Mouse (Mus musculus) cerebral cortex, adult 2 months (tissue): ENCODE data around the gene Fam78b.

Experiments used
- WGBS: fragments of 180-500 bp; shearing (Covaris S2); methylation state at CpG from one replicate; pipeline ENCODE4 v1.1.7; 2018; 5-methylcytosine and 5-hydroxymethylcytosine counted together

Fam78b gene

GRCm38 (mm10) chr1:167094589-167095148, 93.5 kb downstream of the Fam78b start:
- 70% methylated on average over 10 of the region's 10 CpGs for WGBS

- WGBS = 67% methylated on average over 7 of the region's 7 CpGs
Observed at GRCm38 (mm10) chr1:167098741-167099140, 97.5 kb downstream of the Fam78b start.

GRCm38 (mm10) chr1:167102046-167102445, 100.8 kb downstream of the Fam78b start:
- WGBS = 75% methylated on average over 8 of the region's 8 CpGs

GRCm38 (mm10) chr1:167102566-167102965, 101.3 kb downstream of the Fam78b start:
- 78% methylated on average over 9 of the region's 9 CpGs for WGBS

- WGBS = 54% methylated on average over 5 of the region's 5 CpGs
Observed at GRCm38 (mm10) chr1:167104956-167105626, 103.9 kb downstream of the Fam78b start.

- WGBS = 68% methylated on average over 4 of the region's 4 CpGs
Observed at GRCm38 (mm10) chr1:167105916-167106315, 104.7 kb downstream of the Fam78b start.

GRCm38 (mm10) chr1:167108973-167109509, 107.8 kb downstream of the Fam78b start:
- 77% methylated on average over 8 of the region's 8 CpGs for WGBS

GRCm38 (mm10) chr1:167114363-167115050, 113.3 kb downstream of the Fam78b start:
- WGBS = 52% methylated on average over 4 of the region's 4 CpGs

- 37% methylated on average over 4 of the region's 4 CpGs for WGBS
Observed at GRCm38 (mm10) chr1:167115121-167115520, 113.9 kb downstream of the Fam78b start.

GRCm38 (mm10) chr1:167116733-167117132, 115.5 kb downstream of the Fam78b start:
- 66% methylated on average over 3 of the region's 3 CpGs for WGBS

- 43% methylated on average over 7 of the region's 7 CpGs for WGBS
Observed at GRCm38 (mm10) chr1:167118971-167119370, 117.8 kb downstream of the Fam78b start.

- 32% methylated on average over 8 of the region's 8 CpGs for WGBS
Observed at GRCm38 (mm10) chr1:167119439-167119838, 118.2 kb downstream of the Fam78b start.

GRCm38 (mm10) chr1:167122436-167122835, 121.2 kb downstream of the Fam78b start:
- WGBS = 90% methylated on average over 2 of the region's 2 CpGs

GRCm38 (mm10) chr1:167125870-167126269, 124.7 kb downstream of the Fam78b start:
- 89% methylated on average over 3 of the region's 3 CpGs for WGBS

GRCm38 (mm10) chr1:167126292-167126691, 125.1 kb downstream of the Fam78b start:
- WGBS = 71% methylated on average over 4 of the region's 4 CpGs

GRCm38 (mm10) chr1:167135748-167136147, 134.5 kb downstream of the Fam78b start:
- 56% methylated on average over 5 of the region's 5 CpGs for WGBS
